Mouse (Mus musculus) A20 (cell line): ENCODE measurements at regions not wholly inside any gene's neighbourhood (a gene's known extent, or its start where the extent isn't known, plus 50 kb on each side); places are given as distances from the start of the nearest gene placed in this dataset.

Source experiments
- DNase-seq: peaks from one replicate; pipeline ENCODE4 v3.0.0-alpha.2; 2011; ENCODE audit warnings: low read depth, low spot score

- no peak for DNase-seq
Observed at GRCm38 (mm10) chr2:70914372-70914771, 88.8 kb upstream of the Tlk1 start.

GRCm38 (mm10) chr2:70909401-70909800, 83.9 kb upstream of the Tlk1 start:
- no peak for DNase-seq

GRCm38 (mm10) chr2:70908579-70908978, 83.1 kb upstream of the Tlk1 start:
- no peak for DNase-seq

- no peak for DNase-seq
Observed at GRCm38 (mm10) chr2:70906216-70906615, 80.7 kb upstream of the Tlk1 start.

GRCm38 (mm10) chr2:70904429-70904828, 78.9 kb upstream of the Tlk1 start:
- DNase-seq = no peak

- DNase-seq = no peak
Observed at GRCm38 (mm10) chr2:70902196-70902595, 76.7 kb upstream of the Tlk1 start.

- peak; percentile 84 for DNase-seq
Observed at GRCm38 (mm10) chr2:70901479-70901878, 76.0 kb upstream of the Tlk1 start.

GRCm38 (mm10) chr2:70899056-70899455, 73.5 kb upstream of the Tlk1 start:
- DNase-seq = no peak

GRCm38 (mm10) chr2:70898396-70898795, 72.9 kb upstream of the Tlk1 start:
- no peak for DNase-seq

GRCm38 (mm10) chr2:70897373-70897772, 71.8 kb upstream of the Tlk1 start:
- no peak for DNase-seq

- no peak for DNase-seq
Observed at GRCm38 (mm10) chr2:70889522-70890100, 64.1 kb upstream of the Tlk1 start.

- DNase-seq = no peak
Observed at GRCm38 (mm10) chr2:70888840-70889469, 63.4 kb upstream of the Tlk1 start.

- no peak for DNase-seq
Observed at GRCm38 (mm10) chr2:70886831-70887230, 61.3 kb upstream of the Tlk1 start.

GRCm38 (mm10) chr2:70885674-70886073, 60.1 kb upstream of the Tlk1 start:
- DNase-seq = no peak

- DNase-seq = peak; percentile 28
Observed at GRCm38 (mm10) chr2:70877333-70878080, 52.0 kb upstream of the Tlk1 start.

- DNase-seq = no peak
Observed at GRCm38 (mm10) chr2:70876251-70876650, 50.7 kb upstream of the Tlk1 start.
